Mouse (Mus musculus) right cerebral cortex, adult 18-20 months (tissue): ENCODE data around the gene Rps28.

ENCODE experiments used
- DNase-seq: peaks from one replicate; pipeline ENCODE4 v3.0.0; 2022; ENCODE audit warnings: mixed read lengths

Gene Rps28

GRCm38 (mm10) chr17:33811142-33811516 lies 13.2 kb downstream of the Rps28 start:
- no peak for DNase-seq

- DNase-seq, result peak; percentile 94
These were observed 13.8 kb downstream of the Rps28 start, which contains the start of gene Kank3 for GRCm38 (mm10) chr17:33810334-33811141. Gene Kank3, plus strand, starts transcription at chr17:33810519.

- no peak for DNase-seq
These were observed 16.2 kb downstream of the Rps28 start for GRCm38 (mm10) chr17:33808192-33808591.

GRCm38 (mm10) chr17:33807181-33807888 lies 17.0 kb downstream of the Rps28 start:
- no peak for DNase-seq

GRCm38 (mm10) chr17:33804745-33805144 lies 19.6 kb downstream of the Rps28 start:
- DNase-seq, result no peak

GRCm38 (mm10) chr17:33804205-33804604 lies 20.2 kb downstream of the Rps28 start:
- DNase-seq, result no peak

- DNase-seq, result no peak
These were observed 22.1 kb downstream of the Rps28 start for GRCm38 (mm10) chr17:33802221-33802620.

- no peak for DNase-seq
These were observed 25.1 kb downstream of the Rps28 start for GRCm38 (mm10) chr17:33799277-33799676.

GRCm38 (mm10) chr17:33798306-33798705 lies 26.1 kb downstream of the Rps28 start:
- DNase-seq, result no peak

- no peak for DNase-seq
These were observed 35.6 kb downstream of the Rps28 start for GRCm38 (mm10) chr17:33788732-33789131.

GRCm38 (mm10) chr17:33786375-33786774 lies 38.0 kb downstream of the Rps28 start:
- peak; percentile 63 for DNase-seq

GRCm38 (mm10) chr17:33784939-33785338 lies 39.4 kb downstream of the Rps28 start:
- DNase-seq, result no peak

- DNase-seq, result peak; percentile 56
These were observed 41.0 kb downstream of the Rps28 start for GRCm38 (mm10) chr17:33783408-33783807.

GRCm38 (mm10) chr17:33782067-33782466 lies 42.3 kb downstream of the Rps28 start:
- DNase-seq, result no peak

- peak; percentile 54 for DNase-seq
These were observed 43.0 kb downstream of the Rps28 start, which contains the start of gene Angptl4 for GRCm38 (mm10) chr17:33781124-33781977. Gene Angptl4, minus strand, starts transcription at chr17:33781830.

GRCm38 (mm10) chr17:33780431-33780830 lies 43.9 kb downstream of the Rps28 start:
- DNase-seq, result no peak

- DNase-seq, result no peak
These were observed 44.4 kb downstream of the Rps28 start for GRCm38 (mm10) chr17:33779967-33780295.

GRCm38 (mm10) chr17:33779271-33779966 lies 44.9 kb downstream of the Rps28 start:
- peak; percentile 85 for DNase-seq

GRCm38 (mm10) chr17:33775287-33775686 lies 49.1 kb downstream of the Rps28 start:
- DNase-seq, result no peak

- no peak for DNase-seq
These were observed 49.7 kb downstream of the Rps28 start for GRCm38 (mm10) chr17:33774573-33775155.

- DNase-seq, result no peak
These were observed 50.3 kb downstream of the Rps28 start for GRCm38 (mm10) chr17:33773871-33774572.
